ENCODE assay signal across 8 mouse cellular contexts in genomic region chr3:95992990-95993603, GRCm38 (mm10). TPM values are rescaled to one million over a fixed set of nuclear protein-coding genes. Genes with fewer than 3 reads are reported as not detected.
A peak's percentile ranks its signal among the peaks of the same experiment; 100 is the strongest.
DNase-seq lines count a peak whose midpoint lies in the region; ATAC-seq lines count a peak whose summit lies in the region.

No protein-coding gene starts in this region.

- H3K9me3 ChIP-seq in embryonic facial prominence, embryonic 15.5 days (replicated peaks): no peaks in the 10 kb centered on the region
- H3K9me3 ChIP-seq in hindbrain, embryonic 16.5 days (ENCODE audit: control insufficient read depth, low read length): no peaks in the 10 kb centered on the region

- H3K36me3 ChIP-seq in embryonic facial prominence, embryonic 15.5 days: peaks cover 40% of the 10 kb centered on the region
- peaks cover 36% of the 10 kb centered on the region for H3K36me3 ChIP-seq in hindbrain, embryonic 16.5 days (ENCODE audit: control insufficient read depth, insufficient read depth, low read length)

- no peaks in the 10 kb centered on the region for H3K27me3 ChIP-seq in embryonic facial prominence, embryonic 15.5 days
- no peaks in the 10 kb centered on the region for H3K27me3 ChIP-seq in hindbrain, embryonic 16.5 days (replicated peaks; ENCODE audit: control insufficient read depth, insufficient read depth, low read length)

- no peak overlapping the region for H3K9ac ChIP-seq in embryonic facial prominence, embryonic 15.5 days
- H3K9ac ChIP-seq in hindbrain, embryonic 16.5 days (ENCODE audit: low read depth, low read length): peak overlapping the region; percentile 96

- H3K4me3 ChIP-seq in embryonic facial prominence, embryonic 15.5 days (replicated peaks): peak overlapping the region; percentile 77
- H3K4me3 ChIP-seq in hindbrain, embryonic 16.5 days (ENCODE audit: low read length): peak overlapping the region; percentile 83

- peaks cover 36% of the 10 kb centered on the region for H3K4me1 ChIP-seq in embryonic facial prominence, embryonic 15.5 days
- peaks cover 38% of the 10 kb centered on the region for H3K4me1 ChIP-seq in hindbrain, embryonic 16.5 days (ENCODE audit: control insufficient read depth, insufficient read depth, low read depth, low read length)

- no peak for ATAC-seq in embryonic facial prominence, embryonic 15.5 days (ENCODE audit: insufficient number of reproducible peaks, low FRiP score, low TSS enrichment, low read depth)
- ATAC-seq in hindbrain, embryonic 16.5 days: no peak

- H3K27ac ChIP-seq in embryonic facial prominence, embryonic 15.5 days (replicated peaks): peak overlapping the region; percentile 96; the same call in 1 of the 2 replicates
- H3K27ac ChIP-seq in hindbrain, embryonic 16.5 days (ENCODE audit: low read depth, low read length): peak overlapping the region; percentile 97; the same call in 1 of the 2 replicates

- DNase-seq in cerebellum, adult 9-10 months: peak; percentile 47
- DNase-seq in cerebellum, postnatal 10 days: no peak
- DNase-seq in lung, postnatal 25 days (ENCODE audit: low spot score): peak; percentile 39
- DNase-seq in T-cell, adult 2 months (ENCODE audit: low spot score): no peak
- no peak for DNase-seq in spleen, adult 12 weeks (ENCODE audit: low spot score)
- DNase-seq in spleen, postnatal 36 days (ENCODE audit: low spot score in 2 of 2): no peak

- peak overlapping the region; percentile 71 for H3K4me2 ChIP-seq in embryonic facial prominence, embryonic 15.5 days (replicated peaks)
- H3K4me2 ChIP-seq in hindbrain, embryonic 16.5 days (ENCODE audit: low read length): peak overlapping the region; percentile 64

- 55% methylated on average over 5 of the region's 5 CpGs for WGBS in embryonic facial prominence, embryonic 15.5 days
- WGBS in hindbrain, embryonic 16.5 days: 20% methylated on average over 5 of the region's 5 CpGs

RNA-seq across cellular contexts. Expression of gene Plekho1, which starts 2.7 kb away (rescaled TPM):
- polyA plus RNA-seq in embryonic facial prominence, embryonic 15.5 days (2015; fragmentation: Nextera tagmentation; extraction: Ambion mirVana): 36.7 and 47.0 TPM in 2 replicates
- 27.7 and 41.3 TPM in 2 replicates for polyA plus RNA-seq in hindbrain, embryonic 16.5 days (2015; fragmentation: Nextera tagmentation; extraction: Ambion mirVana)

Comparison
In these comparisons a context has a peak if more than half of its experiments do, and no peak if none do; other contexts are left out.
1. DNase-seq: peak in cerebellum, adult 9-10 months (single experiment) and lung, postnatal 25 days (single experiment); none in cerebellum, postnatal 10 days (0 of 2), T-cell, adult 2 months (single experiment), spleen, adult 12 weeks (single experiment) and spleen, postnatal 36 days (0 of 2).